Mouse (Mus musculus): ENCODE results near the gene Klhl26. TPM values are rescaled to one million over a fixed set of nuclear protein-coding genes. Genes with fewer than 3 reads are reported as not detected.

The Klhl26 gene
- 132 and 154 TPM in 2 replicates for polyA plus RNA-seq (2012; rRNA removed)

DNA sequence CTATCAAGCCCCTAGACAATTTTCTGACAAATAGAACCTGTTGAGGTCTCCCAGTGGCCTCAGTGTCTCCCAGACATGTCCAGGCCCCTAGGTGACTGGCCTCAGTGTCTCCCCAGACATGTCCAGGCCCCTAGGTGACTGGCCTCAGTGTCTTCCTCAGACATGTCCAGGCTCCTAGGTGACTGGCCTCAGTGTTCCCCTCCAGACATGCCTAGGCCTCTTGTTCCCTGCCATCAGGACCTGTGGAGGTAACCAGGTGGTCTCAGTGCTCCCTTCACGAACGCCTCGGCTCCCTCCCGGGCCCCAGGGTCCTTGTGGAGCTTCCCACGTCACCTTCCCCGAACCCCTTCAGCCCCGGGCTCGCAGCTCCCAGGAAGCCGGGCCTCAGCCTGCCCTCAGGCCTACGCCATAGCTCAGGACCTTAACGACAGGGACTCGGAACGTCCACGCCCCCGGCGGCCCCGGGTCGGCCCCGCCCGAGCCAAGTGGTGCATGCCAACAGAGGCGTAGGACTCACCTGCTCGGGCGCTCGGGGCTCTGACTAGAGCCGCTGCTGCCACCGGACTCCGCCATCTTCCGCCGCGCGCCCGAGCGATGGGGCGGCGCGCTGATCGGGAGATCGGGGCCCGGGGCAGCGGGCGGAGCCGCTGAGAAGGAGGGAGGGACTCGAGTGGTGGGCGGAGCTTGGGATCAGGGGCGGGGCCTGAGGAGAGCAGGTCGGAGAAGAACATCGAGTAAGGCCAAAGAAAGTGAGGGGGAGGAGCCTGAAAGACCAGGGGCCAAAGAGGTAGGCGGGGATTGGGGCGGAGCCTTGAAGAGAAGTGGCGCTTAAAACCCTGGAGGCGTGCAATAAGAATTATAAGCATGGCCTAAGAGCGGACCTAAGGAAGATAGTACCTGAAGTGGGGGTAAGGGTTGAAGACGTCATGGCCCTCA lies at the start of gene Klhl26:
Klhl26 (minus strand) TSS at position 636 of the 936 bp plus-strand sequence.

DNA sequence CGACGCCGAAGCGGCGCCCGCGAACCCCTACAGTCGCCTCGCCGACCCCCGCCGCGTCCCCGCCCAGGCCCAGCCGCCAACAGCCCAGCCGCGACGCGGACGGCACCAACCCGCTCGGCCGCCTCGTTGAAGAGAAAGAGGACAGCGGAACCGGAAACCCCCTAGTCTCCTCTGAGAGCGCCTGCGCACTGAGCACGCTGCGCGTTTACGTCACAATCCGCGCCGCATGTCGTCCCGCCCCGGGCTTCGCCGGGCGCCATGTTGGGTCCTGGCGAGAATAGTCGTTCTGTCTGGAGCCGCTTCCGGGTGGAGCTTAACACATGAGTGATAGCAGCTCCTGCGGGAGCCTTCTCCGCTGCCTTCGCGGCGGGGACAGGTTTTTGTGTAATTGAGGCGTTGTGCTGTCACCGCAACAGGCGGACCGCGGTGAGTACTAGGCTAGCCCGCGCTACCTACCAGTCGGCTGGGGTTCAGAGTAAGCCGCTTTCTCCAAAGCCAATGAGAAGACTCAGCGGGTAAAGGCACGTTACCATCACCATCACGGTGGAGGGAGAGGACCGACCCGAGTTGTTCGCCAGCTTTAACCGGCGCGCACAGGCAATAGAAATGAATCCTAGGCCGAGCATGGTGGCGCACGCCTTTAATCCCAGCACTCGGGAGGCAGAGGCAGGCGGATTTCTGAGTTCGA lies 33.6 kb upstream of the Klhl26 start, which contains the start of gene Uba52:
Uba52 (minus strand) TSS at position 574 of the 688 bp plus-strand sequence.

DNA sequence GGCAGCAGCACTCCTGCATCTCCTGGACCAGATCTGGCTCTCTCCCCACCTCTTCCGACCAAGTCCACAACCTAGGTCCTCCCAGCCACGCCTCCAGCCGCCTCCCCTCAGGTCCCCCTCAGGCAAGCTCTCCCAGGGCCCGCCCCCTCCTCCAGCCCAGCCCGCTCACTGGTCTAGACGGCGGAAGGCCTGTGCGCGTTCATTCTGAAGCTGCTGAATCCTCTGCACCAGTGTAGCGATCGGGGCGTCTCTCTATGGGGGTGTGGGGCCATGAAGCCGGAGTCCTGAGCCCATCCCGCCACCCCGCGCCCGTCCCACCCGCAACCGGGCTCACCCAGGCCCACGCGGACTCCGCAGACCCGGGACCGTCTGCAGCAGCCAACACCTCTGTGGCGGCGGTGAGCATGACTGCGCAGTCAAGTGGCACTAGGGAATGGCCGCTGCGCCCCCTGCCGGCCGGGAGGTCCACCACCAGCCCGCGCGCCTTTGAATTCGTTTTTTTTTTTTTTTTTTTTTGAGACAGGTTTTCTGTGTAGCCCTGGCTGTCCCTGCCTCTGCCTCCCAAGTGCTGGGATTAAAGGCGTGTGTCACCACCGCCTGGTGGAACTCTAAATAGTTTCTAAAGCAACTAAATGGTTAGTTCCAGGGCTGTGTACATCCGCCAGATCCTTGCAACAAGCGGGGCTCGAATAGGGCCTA lies 29.7 kb upstream of the Klhl26 start, which contains the start of gene Rex1bd:
Rex1bd (minus strand) TSS at position 425 of the 699 bp plus-strand sequence.

DNA sequence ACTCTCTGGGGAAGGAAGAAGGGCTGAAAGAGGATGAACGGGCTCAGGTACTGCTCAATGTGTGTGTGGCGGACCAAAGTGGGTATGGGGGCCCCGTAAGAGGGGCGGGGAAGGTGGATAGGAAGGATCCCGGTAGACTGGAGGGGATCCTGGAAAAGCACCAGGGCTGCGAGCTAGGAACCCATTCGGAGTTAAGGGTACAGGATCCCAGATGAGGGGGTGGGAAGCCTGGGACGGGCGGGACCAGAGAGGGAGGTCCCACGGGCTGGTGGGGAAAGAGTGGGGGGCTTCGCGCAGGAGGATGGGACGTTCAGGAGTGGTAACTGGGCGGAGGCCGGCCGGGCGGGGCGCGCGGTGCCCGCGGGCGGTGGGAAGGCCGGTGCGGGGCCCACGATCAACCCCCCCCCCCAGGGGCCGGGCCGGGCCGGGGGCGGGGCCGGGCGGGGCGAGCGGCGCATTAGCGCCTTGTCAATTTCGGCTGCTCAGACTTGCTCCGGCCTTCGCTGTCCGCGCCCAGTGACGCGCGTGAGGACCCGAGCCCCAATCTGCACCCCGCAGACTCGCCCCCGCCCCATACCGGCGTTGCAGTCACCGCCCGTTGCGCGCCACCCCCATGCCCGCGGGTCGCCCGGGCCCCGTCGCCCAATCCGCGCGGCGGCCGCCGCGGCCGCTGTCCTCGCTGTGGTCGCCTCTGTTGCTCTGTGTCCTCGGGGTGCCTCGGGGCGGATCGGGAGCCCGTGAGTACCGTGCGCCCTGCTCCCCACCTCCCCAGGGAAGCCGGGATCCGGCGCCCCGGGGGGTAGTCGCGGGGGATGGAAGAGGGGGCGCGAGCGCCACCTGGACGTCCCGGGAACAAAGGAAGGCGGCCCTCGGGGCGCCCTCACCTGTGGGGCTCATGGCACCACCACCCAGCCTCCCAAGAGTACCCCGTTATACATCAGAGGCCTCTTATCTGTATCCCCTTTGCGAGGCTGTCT lies 16.2 kb upstream of the Klhl26 start, which contains the start of gene Crlf1:
Crlf1 (plus strand) TSS at position 495 of the 977 bp plus-strand sequence.

DNA sequence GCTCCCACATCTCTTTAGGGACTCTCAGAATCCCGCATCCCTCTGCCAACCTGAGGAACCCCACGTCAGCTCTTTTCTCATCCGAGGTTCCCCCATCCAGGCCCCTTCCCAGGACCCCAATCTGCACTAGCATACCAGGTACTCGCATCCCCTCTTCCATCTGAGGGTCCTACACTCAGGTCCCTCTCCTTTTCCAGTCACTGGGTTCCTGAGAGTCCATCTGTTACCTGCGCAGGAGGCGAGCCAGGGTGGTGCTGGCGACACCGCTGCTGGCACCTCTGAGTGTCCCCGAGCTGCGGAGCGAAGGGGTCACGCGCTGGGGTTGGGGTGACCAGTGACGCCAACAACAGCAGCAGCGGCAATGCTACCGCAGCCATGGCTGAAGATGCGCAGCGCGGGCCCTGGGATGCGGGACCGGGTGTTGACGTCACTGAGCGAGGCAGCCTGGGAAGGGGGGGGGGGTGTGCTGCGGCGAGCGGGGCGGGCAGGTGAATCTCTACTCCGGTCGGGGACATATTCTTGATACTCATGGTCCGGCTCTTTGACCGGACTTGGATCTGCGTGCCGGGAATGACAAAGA lies 10.3 kb upstream of the Klhl26 start, which contains the start of gene Tmem59l:
Tmem59l (minus strand) TSS at position 418 of the 580 bp plus-strand sequence.

DNA sequence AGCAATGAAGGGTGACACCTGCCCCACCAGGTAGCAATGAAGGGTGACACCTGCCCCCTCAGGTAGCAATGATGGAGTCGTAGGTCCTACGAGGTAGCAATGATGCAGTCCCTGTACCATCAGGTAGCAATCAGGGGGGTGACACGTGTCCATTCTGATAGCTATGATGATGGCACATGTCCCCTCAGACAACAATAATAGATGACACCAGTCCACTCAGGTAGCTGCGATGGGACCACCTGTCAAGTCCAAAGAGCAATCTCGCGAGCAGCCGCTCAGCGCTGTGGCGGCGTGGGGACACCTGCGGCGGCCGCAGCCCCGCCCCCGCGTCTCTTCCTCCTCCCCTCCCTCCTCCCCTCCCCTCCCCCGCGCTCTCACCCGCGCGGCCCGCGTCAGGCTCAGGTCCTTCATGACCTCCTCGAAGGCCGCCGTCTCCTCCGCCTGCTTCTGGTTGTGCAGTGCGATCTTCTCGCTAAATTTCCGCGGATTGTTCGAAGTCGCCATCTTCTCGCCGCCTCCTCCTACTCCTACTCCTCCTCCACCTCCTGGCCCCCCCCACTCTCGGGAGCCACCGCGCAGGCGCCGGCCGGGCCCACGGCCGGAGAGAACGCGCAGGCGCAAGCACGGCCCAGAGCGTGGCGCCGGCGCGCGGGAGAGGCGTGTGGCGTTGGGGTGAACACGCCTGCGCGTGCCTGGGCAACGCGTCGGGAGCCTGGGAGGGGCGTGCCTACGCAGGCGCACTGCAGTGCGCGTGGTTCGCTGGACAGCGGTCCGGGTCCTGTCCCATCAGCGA lies 37.5 kb downstream of the Klhl26 start, which contains the start of gene Crtc1:
Crtc1 (minus strand) TSS at position 525 of the 793 bp plus-strand sequence.

Other genes starting within 250 kb of the Klhl26 start
- gene Sugp2, start 242.7 kb downstream of the Klhl26 start, polyA plus RNA-seq (2012; rRNA removed): 52.7 and 59.3 TPM in 2 replicates
- 33.3 and 36.1 TPM in 2 replicates for gene Armc6, start 242.5 kb downstream of the Klhl26 start, polyA plus RNA-seq (2012; rRNA removed)
- 150 and 156 TPM in 2 replicates for gene Homer3, start 194.1 kb downstream of the Klhl26 start, polyA plus RNA-seq (2012; rRNA removed)
- 66.3 and 70.5 TPM in 2 replicates for gene Ddx49, start 174.5 kb downstream of the Klhl26 start, polyA plus RNA-seq (2012; rRNA removed)
- gene Cope, start 174.4 kb downstream of the Klhl26 start, polyA plus RNA-seq (2012; rRNA removed): 699 and 783 TPM in 2 replicates
- 12.7 and 13.9 TPM in 2 replicates for gene Cers1, start 161.2 kb downstream of the Klhl26 start, polyA plus RNA-seq (2012; rRNA removed)
- gene Gdf1, start 147.2 kb downstream of the Klhl26 start, polyA plus RNA-seq (2012; rRNA removed): 10.9 and 13.0 TPM in 2 replicates
- 47.4 and 47.9 TPM in 2 replicates for gene Upf1, start 123.7 kb downstream of the Klhl26 start, polyA plus RNA-seq (2012; rRNA removed)
- gene Comp, start 103.4 kb downstream of the Klhl26 start, polyA plus RNA-seq (2012; rRNA removed): 2.6 and 8.5 TPM in 2 replicates
- gene Crtc1, start 37.4 kb downstream of the Klhl26 start, polyA plus RNA-seq (2012; rRNA removed): 69.5 and 70.0 TPM in 2 replicates
- gene Tmem59l, start 10.4 kb upstream of the Klhl26 start, polyA plus RNA-seq (2012; rRNA removed): 2.3 and 4.0 TPM in 2 replicates
- 11.6 and 22.8 TPM in 2 replicates for gene Crlf1, start 16.2 kb upstream of the Klhl26 start, polyA plus RNA-seq (2012; rRNA removed)
- gene Rex1bd, start 29.8 kb upstream of the Klhl26 start, polyA plus RNA-seq (2012; rRNA removed): 333 and 372 TPM in 2 replicates
- 989 and 1,155 TPM in 2 replicates for gene Uba52, start 33.8 kb upstream of the Klhl26 start, polyA plus RNA-seq (2012; rRNA removed)
- gene Fkbp8, start 50.8 kb upstream of the Klhl26 start, polyA plus RNA-seq (2012; rRNA removed): 685 and 705 TPM in 2 replicates
- gene Kxd1, start 51.0 kb upstream of the Klhl26 start, polyA plus RNA-seq (2012; rRNA removed): 70.3 and 97.9 TPM in 2 replicates
- 33.7 and 35.4 TPM in 2 replicates for gene Ell, start 62.5 kb upstream of the Klhl26 start, polyA plus RNA-seq (2012; rRNA removed)
- 867 and 914 TPM in 2 replicates for gene Isyna1, start 117.4 kb upstream of the Klhl26 start, polyA plus RNA-seq (2012; rRNA removed)
- gene Ssbp4, start 131.9 kb upstream of the Klhl26 start, polyA plus RNA-seq (2012; rRNA removed): 426 and 602 TPM in 2 replicates
- 11.0 and 12.7 TPM in 2 replicates for gene Lrrc25, start 139.2 kb upstream of the Klhl26 start, polyA plus RNA-seq (2012; rRNA removed)
- 11.8 and 16.3 TPM in 2 replicates for gene Gdf15, start 155.5 kb upstream of the Klhl26 start, polyA plus RNA-seq (2012; rRNA removed)
- 100 and 112 TPM in 2 replicates for gene Pgpep1, start 183.4 kb upstream of the Klhl26 start, polyA plus RNA-seq (2012; rRNA removed)
- 179 and 190 TPM in 2 replicates for gene Lsm4, start 196.3 kb upstream of the Klhl26 start, polyA plus RNA-seq (2012; rRNA removed)
- 689 and 1,003 TPM in 2 replicates for gene Jund, start 222.0 kb upstream of the Klhl26 start, polyA plus RNA-seq (2012; rRNA removed)
- gene Iqcn, start 226.5 kb upstream of the Klhl26 start, polyA plus RNA-seq (2012; rRNA removed): 0.03 TPM in 2 replicates
- gene Gm3336, start 241.6 kb upstream of the Klhl26 start, polyA plus RNA-seq (2012; rRNA removed): 0.60 and 0.89 TPM in 2 replicates
- 3.5 and 6.5 TPM in 2 replicates for gene Pde4c, start 246.8 kb upstream of the Klhl26 start, polyA plus RNA-seq (2012; rRNA removed)

Data from ovary, adult 2 months (tissue).